Mouse (Mus musculus) T-helper 17 cell (primary cell): Measurements from ENCODE around the gene Zfp981.
"Not testable (repeated sequence)": the region's sequence is repeated elsewhere in the genome, so short reads cannot be mapped to it uniquely, and the experiment has no call there.

ENCODE experiments used
- in situ Hi-C, 2 experiments: fragments of 300-600 bp; cut with MboI, MseI; formaldehyde crosslinking; loops; 1 replicate in 1 of 2; 2 replicates in 1 of 2; pipeline ENCODE4 v1.15.1; 2025; ENCODE audit warnings: high pct_unique_total_duplicates in 2 of 2

Zfp981 gene

GRCm38 (mm10) chr4:146484676-146485075, 17.2 kb upstream of the Zfp981 start:
- in situ Hi-C loops = loop anchor here (5.0 to 25.0 kb wide), 15 partner anchors 317 to 1278 kb away; partner anchors contain the start of genes Zfp978 (in 1 of the 2) and Zfp979 (in 1 of the 2)

GRCm38 (mm10) chr4:146485183-146485939, 16.5 kb upstream of the Zfp981 start:
- in situ Hi-C loops = loop anchor here (5.0 to 25.0 kb wide), 4 partner anchors 529 to 1277 kb away; no protein-coding TSS in a partner anchor

DNA sequence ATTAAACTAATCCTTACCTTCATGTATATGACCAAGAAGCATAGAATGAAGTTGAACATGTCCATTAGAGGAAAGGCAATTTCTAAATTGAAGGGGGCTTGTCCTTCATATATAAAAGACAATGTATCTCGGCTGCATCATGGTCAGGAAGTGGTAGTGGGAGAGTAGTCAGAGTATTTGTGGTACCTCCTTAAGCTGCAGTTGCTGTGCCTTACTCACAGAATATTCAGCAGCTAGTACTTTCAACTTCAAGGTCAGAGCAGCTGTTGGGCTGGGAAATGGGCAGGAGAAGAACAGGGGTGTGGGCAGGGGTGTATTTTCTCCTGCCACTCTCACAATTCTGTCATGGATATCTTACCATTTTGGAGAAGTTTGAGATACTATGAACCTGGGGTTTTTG, 15.1 kb upstream of the Zfp981 start:
- in situ Hi-C loops = loop anchor here (5.0 to 25.0 kb wide), 4 partner anchors 528 to 1276 kb away; no protein-coding TSS in a partner anchor

DNA sequence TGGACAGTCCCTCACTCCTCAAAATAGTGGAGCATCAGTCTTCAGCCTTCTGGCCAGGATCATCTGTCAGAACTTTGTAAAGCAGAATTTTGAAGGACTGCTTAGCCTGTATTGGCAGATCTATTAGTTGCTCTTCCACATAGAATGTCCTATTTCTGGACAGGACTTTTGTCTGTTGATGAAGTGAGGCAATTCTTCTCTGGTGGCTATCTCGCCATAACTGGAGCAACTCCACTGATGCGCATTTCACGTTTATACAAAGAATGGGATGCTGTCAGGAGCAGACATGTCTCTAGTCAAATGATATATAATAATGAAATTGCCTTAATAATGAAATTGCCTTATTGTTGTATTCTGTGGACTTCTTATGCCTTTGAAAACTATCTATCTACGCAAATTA, 12.6 kb upstream of the Zfp981 start:
- in situ Hi-C loops = loop anchor here (5.0 to 25.0 kb wide), 4 partner anchors 526 to 1273 kb away; no protein-coding TSS in a partner anchor

DNA sequence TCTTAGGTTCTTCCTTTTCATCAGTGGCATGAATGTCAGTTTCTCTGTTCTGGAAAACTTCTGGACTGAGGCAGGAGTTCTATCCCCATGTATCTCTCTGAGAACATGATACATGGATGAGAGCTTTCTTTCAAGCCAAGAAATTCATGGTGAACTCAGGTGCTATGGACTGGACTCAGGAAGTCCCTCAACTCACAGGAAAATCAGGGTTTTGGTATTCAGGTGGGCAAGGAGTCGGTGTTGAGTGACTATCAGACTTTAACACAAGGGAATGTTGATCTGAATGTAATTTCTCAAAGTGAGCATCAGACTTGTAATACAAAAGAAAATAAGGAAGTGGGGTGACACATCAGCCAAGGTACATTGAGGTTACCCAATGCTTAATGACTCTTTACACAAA, 9.8 kb upstream of the Zfp981 start:
- in situ Hi-C loops = loop anchor here (5.0 to 25.0 kb wide), 2 partner anchors 400 to 1270 kb away; no protein-coding TSS in a partner anchor

DNA sequence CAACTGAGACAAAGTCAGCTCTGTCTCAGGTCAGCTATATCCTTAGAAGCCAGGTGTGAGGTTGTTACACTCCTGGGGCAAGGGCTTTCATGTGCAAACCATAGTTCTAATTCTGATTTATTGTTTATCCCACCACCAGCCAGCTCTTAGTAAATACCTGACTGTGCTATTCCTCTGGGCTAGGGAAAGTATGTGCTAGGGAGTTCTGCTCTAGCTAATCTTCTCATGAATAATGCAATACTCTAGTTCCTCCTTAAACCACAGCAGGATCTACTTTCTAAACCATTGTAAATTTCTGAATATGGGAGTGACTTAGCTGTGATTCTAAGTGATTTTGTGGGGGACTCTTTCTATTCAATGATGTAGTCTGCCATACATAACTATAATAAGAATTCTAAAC, 9.4 kb upstream of the Zfp981 start:
- in situ Hi-C loops = loop anchor here (5.0 to 25.0 kb wide), 2 partner anchors 400 to 1270 kb away; no protein-coding TSS in a partner anchor

DNA sequence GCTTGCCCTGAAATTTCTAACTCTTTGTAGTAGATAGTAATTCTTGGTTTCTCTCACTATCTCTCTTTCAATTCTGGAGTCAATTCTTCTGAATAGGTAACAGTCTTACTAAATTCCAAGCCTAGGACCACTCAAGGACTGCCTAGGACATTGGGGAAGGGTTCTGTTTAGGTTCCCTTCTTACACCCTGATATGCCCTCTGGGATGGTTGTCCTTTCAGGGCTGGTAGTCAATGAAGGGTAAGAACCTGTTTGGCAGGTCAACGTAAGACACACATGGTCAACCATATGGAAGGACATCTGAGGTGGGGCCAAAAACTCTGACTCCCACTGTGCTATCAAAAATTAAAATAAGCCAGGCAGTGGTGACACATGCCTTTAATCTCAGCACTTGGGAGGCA, 9.0 kb upstream of the Zfp981 start:
- in situ Hi-C loops = loop anchor here (5.0 to 25.0 kb wide), 2 partner anchors 399 to 1269 kb away; no protein-coding TSS in a partner anchor

GRCm38 (mm10) chr4:146493319-146493907, 8.4 kb upstream of the Zfp981 start:
- in situ Hi-C loops = loop anchor here (5.0 to 25.0 kb wide), 2 partner anchors 399 to 1269 kb away; no protein-coding TSS in a partner anchor

GRCm38 (mm10) chr4:146494980-146495379, 6.8 kb upstream of the Zfp981 start:
- in situ Hi-C loops = loop anchor here (5.0 to 25.0 kb wide), 5 partner anchors 307 to 1267 kb away; no protein-coding TSS in a partner anchor

DNA sequence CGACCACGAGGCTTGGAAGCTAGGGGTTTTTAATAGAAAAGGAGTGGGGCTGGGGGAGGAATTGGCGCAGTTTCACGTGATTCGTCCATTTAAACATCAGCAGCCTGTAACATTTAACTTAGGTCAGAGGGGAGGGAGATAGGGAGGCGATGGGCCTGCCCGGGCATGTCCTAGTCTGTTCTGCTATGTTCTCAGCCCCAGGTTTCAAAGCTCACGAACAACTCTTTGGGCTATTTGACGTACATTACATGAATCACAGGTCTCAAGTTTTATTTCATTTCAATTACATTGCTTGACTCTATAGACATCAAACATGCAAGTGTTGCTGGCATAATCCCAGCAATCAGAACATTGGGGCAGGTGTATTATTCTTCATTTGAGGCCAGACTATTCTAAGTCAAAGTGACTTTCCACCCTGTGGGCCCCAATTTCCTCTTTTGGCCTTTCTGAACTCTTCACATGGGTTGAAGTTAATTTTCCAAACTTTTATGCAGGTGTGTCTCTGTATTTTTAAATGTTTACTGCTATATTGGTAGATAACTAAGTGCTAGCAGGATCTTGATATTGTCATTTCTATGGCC, 4.0 kb upstream of the Zfp981 start:
- in situ Hi-C loops = loop anchor here (5.0 to 25.0 kb wide), 4 partner anchors 305 to 1265 kb away; no protein-coding TSS in a partner anchor

GRCm38 (mm10) chr4:146509029-146509428, 7.2 kb downstream of the Zfp981 start:
- in situ Hi-C loops = not testable (repeated sequence)

- in situ Hi-C loops = not testable (repeated sequence)
These were observed 10.0 kb downstream of the Zfp981 start for GRCm38 (mm10) chr4:146511871-146512270.

- in situ Hi-C loops = loop anchor here in 1 of 2 experiments (5.0 kb wide), 1 partner anchor 796 kb away; no protein-coding TSS in a partner anchor
These were observed 14.6 kb downstream of the Zfp981 start for GRCm38 (mm10) chr4:146516474-146516873.

GRCm38 (mm10) chr4:146517150-146517549, 15.3 kb downstream of the Zfp981 start:
- in situ Hi-C loops = loop anchor here in 1 of 2 experiments (5.0 kb wide), 1 partner anchor 795 kb away; no protein-coding TSS in a partner anchor

GRCm38 (mm10) chr4:146520723-146521122, 18.9 kb downstream of the Zfp981 start:
- in situ Hi-C loops = loop anchor here (10.0 kb wide), 5 partner anchors 124 to 1124 kb away; partner anchors contain the start of gene Zfp979 (in 1 of the 2)

DNA sequence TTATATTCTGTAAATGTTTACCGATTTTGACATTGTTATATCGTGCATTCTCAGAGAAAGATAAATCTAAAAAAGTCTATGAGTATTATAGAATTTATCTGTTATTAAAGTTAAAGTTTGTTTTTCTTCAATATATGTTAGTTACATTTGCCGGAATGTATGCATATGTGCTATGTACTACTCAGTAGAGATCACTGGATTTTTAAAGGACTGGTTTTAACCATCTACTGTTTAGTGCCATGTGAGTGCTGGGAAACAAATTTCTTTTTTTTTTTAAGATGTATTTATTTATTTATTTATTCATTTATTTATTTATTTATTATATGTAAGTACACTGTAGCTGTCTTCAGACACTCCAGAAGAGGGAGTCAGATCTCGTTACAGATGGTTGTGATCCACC, 32.7 kb downstream of the Zfp981 start:
- in situ Hi-C loops = loop anchor here (5.0 to 25.0 kb wide), 2 partner anchors 97 to 1083 kb away; partner anchors contain the start of gene Zfp992 (in 2 of the 2)

- in situ Hi-C loops = loop anchor here (5.0 to 25.0 kb wide), 3 partner anchors 99 to 824 kb away; partner anchors contain the start of gene Zfp992 (in 2 of the 2)
These were observed 34.1 kb downstream of the Zfp981 start for GRCm38 (mm10) chr4:146535883-146536282.

- in situ Hi-C loops = loop anchor here (5.0 to 25.0 kb wide), 5 partner anchors 335 to 1143 kb away; no protein-coding TSS in a partner anchor
These were observed 78.4 kb downstream of the Zfp981 start for GRCm38 (mm10) chr4:146579905-146580873.
